Mouse (Mus musculus): Measurements from ENCODE around the gene Gm3646.

The Gm3646 gene

DNA sequence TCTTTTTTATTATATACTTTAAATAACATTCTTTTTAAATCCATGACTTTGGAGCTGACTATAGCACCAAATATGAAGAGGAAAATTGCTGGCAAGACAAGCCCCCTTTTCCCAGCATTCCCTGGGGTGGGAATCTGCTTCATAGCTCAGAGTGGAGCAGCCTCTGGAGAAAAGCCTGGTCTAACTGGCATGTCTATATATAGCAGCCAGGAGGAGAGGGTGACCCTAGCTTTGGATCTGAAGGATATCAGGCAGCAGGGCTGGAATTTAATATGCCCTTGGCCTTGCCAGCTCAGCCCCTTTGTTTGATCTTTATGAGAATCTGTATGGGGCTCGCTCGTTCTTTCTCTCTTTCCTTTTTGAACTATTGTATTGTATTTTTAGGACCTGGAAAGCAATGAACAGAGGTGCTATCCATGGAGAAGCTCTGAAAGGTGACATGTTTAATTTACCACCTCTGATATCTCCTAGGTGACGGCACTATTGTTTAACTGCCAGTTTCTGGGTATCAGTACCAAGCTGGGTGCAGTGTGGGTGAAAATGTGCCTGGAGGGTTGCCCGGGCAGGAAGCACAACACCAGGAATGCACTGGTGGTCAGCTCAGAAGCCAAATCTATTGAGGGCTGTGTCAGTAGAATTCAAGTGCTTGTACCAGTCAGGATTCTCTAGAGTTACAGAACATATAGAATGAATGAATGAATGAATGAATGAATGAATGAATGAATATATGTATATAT lies at the start of gene Gm3646:
Gm3646 (minus strand) TSS at position 90 of the 737 bp plus-strand sequence.
- DNase-seq (ENCODE audit: low spot score in 2 of 2), result no peak

DNA sequence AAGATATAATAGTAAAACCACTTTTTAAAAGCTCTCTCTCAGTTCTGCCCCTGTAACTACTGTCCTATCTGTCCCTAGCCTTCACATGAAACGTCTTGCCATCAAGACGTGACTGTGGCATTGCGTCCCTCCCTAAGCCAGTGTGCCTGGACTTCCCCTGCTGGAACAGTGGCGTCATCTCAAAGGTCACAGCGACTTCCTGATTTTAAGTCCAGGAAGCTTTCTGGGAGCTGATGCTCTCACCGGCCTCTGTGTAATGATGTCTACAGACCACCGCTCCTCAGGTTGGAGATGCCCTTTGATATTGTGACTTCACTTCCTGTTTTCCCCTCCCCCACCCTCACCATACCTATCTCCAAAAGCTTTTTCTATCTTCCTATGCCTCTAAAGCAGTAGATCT lies 41.9 kb upstream of the Gm3646 start:
- DNase-seq (ENCODE audit: low spot score in 2 of 2), result no peak

DNA sequence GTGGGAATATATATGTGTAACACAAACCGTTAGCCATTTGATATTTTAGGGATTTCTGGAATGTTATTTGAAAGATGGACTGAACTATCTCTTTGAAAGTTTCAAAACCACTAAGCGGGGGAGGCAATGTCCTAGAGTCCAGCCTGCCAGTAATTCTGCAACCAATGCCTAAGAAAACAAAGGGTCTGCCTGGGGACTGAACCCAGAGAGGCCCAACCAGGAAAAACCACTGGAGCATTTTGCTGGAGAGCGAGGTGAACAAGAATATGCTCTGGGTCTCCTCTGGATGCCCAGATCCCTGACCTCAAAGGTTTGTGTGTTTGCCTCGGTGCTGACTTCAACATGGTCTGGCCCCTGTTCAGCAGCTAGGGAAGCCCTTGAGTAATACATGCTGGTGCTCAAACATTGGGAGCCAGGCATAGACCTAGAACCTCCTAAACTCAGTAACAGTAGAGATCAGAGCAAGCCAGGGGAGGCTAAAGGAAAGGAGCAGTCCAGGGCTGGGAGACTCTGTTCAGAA lies 41.0 kb upstream of the Gm3646 start:
- DNase-seq (ENCODE audit: low spot score in 2 of 2), result no peak

DNA sequence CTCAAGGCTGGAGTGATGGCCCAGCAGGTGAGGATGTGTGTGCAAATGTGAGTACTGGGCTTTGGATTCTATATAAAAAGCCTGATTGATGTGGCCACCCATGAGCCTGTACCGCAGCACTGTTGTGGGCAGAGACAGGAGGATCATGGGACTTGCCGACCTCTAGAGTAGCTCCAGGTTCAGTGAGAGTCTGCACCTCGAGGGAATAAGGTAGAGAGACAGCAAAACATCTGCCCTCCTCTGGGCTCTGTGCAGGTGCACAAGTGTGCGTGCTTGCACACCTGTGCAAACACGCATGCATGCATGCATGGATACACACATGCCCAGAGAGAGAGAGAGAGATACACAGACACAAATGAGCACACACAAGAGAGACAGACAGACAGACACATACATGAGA lies 38.2 kb upstream of the Gm3646 start:
- DNase-seq (ENCODE audit: low spot score in 2 of 2), result no peak

- no peak for DNase-seq (ENCODE audit: low spot score in 2 of 2)
Observed at GRCm38 (mm10) chr1:39842218-39843007, 37.3 kb upstream of the Gm3646 start.

DNA sequence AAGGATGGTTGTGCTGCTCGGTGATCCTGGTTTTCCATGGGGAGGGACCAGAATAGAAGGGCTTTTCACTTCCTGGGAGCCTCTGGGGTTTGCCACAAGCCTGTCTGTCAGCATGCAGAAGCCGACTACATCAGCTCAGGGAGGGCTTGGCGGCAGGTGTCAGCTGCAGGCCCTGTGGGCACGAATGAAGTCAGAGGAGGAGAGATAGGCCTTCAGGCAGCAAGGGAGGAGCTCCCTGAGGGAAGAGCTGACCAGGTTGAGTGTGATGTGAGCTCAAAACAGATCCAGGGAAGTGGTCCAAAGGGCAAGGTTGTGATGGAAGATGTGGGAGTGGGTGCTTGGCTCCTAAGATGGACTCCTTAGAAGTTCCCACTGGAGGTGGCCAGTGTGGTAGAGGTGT lies 35.7 kb upstream of the Gm3646 start:
- DNase-seq (ENCODE audit: low spot score in 2 of 2), result no peak

DNA sequence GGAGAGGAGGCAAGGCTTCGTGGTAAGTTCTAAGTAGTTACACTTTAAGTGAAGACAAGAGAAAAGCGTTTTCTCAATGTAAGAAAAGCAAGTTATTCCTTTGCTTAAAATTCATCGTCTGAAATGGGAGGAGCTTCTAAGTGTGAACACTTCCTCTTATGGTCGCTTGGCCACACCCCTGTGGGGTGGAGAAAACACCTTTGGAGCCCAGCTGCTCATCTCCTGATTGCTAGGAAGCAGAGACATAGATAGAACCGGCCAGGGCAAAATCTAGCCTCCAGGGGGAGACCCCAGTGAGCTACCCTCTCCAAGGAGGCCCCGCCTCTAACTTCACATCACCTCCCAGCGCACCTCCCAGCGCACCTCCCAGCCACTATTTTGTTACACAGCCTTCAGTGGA lies 34.7 kb upstream of the Gm3646 start:
- no peak for DNase-seq (ENCODE audit: low spot score in 2 of 2)

GRCm38 (mm10) chr1:39839217-39839616 lies 34.1 kb upstream of the Gm3646 start:
- DNase-seq (ENCODE audit: low spot score in 2 of 2), result no peak

DNA sequence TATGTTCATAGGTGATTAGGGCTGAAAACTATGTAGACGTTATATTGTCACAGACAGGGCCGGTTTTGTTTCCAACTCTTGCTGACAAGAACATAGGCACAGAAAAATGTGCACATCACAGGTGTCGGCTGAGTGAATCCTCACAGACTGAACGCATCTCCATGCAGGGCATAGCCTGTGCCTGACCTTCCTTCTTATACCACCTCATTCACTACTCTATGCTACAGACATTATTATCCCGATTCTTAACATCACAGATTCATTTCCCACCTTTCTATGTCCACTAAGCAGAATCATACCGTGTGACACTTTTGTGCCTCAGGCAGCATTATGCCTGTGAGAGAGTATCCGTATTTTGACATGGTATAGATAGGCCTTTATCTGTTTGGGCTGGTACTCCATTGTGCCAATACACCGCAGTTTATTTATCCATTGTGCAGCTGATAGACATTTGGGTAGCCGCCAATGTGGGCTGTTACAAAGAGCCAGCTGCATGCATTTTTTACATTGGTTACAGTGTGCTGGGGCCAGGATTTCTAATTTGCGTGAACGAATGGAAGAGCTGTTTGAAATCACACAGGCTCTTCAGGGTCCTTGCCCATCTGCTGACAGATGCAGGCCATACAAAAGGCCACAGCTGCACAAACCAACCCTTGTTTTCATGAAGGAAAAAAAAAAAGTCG lies 33.5 kb upstream of the Gm3646 start:
- peak in 1 of 2 experiments; percentile 10 for DNase-seq (ENCODE audit: low spot score in 2 of 2)

DNA sequence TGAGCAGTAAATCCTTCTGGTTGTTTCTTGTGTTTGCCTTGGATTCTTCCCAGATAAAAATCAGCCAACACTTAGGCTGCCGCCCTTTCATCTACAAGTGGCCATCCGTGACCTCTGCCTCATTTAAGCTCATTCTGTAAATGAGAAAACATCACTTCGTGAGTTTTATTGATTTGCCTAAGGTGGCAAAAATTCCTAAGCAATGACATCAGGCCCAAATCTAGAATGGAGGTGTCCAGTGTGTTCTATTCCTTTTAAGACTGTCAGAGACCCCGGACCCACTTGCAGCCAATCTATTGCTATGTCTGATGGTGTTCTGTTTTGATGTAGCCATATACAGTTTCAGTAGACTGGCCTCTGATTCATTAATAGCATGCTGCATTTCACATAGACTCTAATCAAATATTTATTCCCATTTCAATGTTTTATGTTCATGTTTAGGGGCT lies 26.5 kb upstream of the Gm3646 start:
- no peak for DNase-seq (ENCODE audit: low spot score in 2 of 2)

- DNase-seq (ENCODE audit: low spot score in 2 of 2), result no peak
Observed at GRCm38 (mm10) chr1:39830786-39831593, 25.9 kb upstream of the Gm3646 start.

DNA sequence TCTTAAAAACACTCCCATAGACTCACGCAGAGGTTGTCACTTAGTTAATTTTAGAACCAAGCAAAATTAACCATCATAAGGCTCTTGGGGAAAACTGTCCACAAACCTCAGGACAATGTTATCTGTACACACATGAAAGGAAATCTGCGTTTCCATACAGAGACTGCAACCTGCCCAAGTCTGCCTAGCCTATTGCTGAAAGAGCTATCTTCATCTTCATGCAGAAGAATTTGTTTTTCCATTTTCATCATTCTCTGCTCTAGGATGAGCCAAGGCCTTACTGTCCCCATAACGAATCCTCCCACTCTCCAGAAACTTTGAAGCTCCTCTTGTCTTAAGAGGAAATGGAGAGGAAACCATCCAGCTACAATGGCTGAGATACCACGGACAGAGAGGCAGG lies 19.8 kb upstream of the Gm3646 start:
- DNase-seq (ENCODE audit: low spot score in 2 of 2), result no peak

DNA sequence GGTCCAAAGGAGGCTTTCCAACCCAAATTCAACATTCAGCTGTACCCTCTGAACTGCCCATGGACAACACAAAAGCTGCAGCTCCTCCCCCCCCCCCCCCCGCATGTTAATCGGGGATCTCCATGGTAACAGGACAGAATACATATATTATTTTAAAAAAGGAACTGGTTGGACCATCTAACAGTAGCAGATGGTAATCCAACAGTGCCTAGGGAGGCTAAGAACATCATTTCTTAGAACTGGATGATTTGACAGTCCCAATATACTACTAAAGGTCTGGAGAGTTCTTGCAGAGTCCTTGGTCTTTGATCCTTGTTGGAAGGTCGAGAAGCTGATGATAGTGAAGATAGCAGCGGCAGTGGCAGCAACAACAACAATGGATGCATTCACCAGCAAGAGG lies 19.1 kb upstream of the Gm3646 start:
- DNase-seq (ENCODE audit: low spot score in 2 of 2), result no peak

DNA sequence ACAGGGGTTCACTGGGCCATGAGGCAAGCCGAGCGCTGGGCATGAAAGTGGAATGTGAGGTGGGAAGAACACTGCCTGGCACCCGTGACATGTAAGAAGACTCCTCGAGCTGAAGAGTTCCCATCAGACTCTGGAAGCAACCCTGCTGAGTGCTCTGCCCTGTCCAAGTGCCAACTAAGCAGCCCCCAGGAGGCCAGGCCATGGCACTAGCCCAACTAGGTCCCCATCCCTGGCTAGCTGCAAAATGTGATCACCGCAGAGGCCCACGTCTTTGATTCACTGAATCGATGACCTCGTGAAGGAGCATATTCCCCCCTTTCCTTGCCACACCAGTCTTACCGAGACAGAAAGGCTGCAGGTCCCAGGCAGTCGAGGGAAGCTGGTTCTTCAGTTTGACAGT lies 14.5 kb upstream of the Gm3646 start:
- no peak for DNase-seq (ENCODE audit: low spot score in 2 of 2)

GRCm38 (mm10) chr1:39815766-39816165 lies 10.6 kb upstream of the Gm3646 start:
- DNase-seq (ENCODE audit: low spot score in 2 of 2), result no peak

DNA sequence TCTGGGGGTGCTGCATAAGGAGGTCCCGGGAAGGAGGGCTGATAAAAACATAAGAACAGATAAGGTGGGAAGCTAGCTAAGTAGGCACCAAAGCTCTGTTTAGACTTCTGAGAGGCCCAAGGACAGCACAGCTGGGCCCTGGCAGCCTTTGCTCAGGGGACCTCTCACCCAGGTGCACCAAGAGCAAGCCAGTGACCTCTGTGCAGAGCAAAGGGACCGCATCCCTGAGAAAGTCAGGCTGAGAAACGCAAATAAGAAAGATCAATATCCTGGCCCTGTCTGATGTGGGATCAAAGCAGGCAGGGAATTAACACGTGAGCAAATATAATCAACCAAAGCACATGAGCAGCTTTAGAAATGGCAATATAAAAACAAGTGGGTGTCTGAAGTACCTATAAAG lies 7.9 kb upstream of the Gm3646 start:
- no peak for DNase-seq (ENCODE audit: low spot score in 2 of 2)

DNA sequence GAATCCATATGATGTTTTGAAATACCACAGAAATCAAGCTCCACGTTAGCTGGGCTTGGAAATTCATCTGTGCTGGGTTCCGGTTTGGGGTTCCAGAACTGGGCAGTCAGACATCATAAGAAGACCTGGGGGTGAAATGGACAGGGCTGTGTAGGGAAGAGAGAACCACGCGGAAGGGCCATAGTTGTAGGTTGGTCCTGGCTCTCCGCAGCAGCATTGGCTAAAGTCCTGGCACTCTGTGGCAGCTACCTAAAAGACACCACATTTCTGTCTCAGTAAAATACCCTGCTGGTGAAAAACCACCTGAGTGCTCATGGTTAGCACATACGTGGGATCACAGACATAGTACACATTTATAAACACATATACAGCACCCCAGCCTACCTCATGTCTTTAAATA lies 343 bp downstream of the Gm3646 start:
- no peak for DNase-seq (ENCODE audit: low spot score in 2 of 2)

DNA sequence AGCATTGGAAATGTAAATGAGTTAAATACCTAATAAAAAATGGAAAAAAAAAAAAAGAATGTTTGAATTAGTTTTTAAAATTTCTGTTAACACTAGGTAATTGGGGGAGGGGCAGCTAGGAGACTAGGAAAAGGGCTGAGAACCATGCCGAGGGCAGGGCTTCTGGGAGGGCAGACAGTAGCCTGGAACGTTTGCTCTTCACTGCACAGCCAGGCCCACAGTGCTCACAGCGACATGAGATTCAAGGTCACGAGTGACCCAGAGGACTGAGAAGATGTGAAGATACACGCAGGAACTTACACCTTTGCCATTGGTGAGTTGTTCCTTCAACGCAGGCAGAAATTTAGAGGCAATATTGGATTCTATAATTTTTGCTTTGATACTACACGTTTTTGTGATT lies 2.2 kb downstream of the Gm3646 start:
- no peak for DNase-seq (ENCODE audit: low spot score in 2 of 2)

DNA sequence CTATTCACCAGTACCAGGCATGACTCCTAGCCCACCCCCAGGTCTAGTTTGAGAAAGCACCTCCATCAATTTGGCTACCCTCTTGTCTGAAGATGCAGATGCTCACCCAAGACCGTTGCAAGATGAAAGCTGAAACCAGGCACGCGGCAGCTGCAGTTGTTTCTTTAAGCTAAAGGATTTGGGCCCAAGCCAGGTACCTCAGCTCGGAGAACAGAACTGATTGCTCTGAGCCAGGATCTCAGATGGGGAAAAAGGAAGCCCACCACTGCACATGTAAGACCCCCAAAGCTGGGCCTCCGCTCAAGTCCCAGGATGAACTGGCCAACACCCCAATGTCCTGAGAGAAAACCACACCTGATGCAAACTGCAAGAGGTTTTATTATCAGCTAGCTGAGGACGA lies 7.6 kb downstream of the Gm3646 start:
- DNase-seq (ENCODE audit: low spot score in 2 of 2), result no peak

GRCm38 (mm10) chr1:39796765-39797164 lies 8.4 kb downstream of the Gm3646 start:
- no peak for DNase-seq (ENCODE audit: low spot score in 2 of 2)

GRCm38 (mm10) chr1:39784632-39785031 lies 20.5 kb downstream of the Gm3646 start:
- no peak for DNase-seq (ENCODE audit: low spot score in 2 of 2)

- DNase-seq (ENCODE audit: low spot score in 2 of 2), result no peak
Observed at GRCm38 (mm10) chr1:39781835-39782234, 23.3 kb downstream of the Gm3646 start.

Measured in frontal cortex, postnatal 36 days (tissue).